Mouse (Mus musculus) neural tube, embryonic 14.5 days (tissue): ENCODE data around the gene Gm49369. TPM values are rescaled to one million over a fixed set of nuclear protein-coding genes. Genes with fewer than 3 reads are reported as not detected.

ENCODE experiments used
- ATAC-seq: fragments of 200-750 bp; cut with Nextera tagmentation; 2 replicates; pipeline ENCODE4 v1.8.0; 2017; ENCODE audit warnings: low read depth, mild to moderate bottlenecking, moderate TSS enrichment, moderate library complexity
- H3K27ac ChIP-seq: fragments of 300-500 bp; sonication (generic); 2 replicates; pipeline ENCODE4 v1.5.1; 2014; ENCODE audit warnings: low read depth, mild to moderate bottlenecking, control low read depth, low read length, moderate library complexity, mixed read lengths
- H3K27me3 ChIP-seq: fragments of 300-500 bp; sonication (generic); 2 replicates; pipeline ENCODE4 v1.6.1; 2014; ENCODE audit warnings: low read length; ENCODE audit not compliant: control insufficient read depth, insufficient read depth
- H3K36me3 ChIP-seq: fragments of 300-500 bp; sonication (generic); 2 replicates; pipeline ENCODE4 v1.6.1; 2014; ENCODE audit warnings: low read length, mixed read lengths; ENCODE audit not compliant: control insufficient read depth, insufficient read depth
- H3K4me1 ChIP-seq: fragments of 300-500 bp; sonication (generic); 2 replicates; pipeline ENCODE4 v1.6.1; 2014; ENCODE audit warnings: low read length; ENCODE audit not compliant: control insufficient read depth, insufficient read depth
- H3K4me2 ChIP-seq: fragments of 300-500 bp; sonication (generic); 2 replicates; pipeline ENCODE4 v1.6.1; 2014; ENCODE audit warnings: mild to moderate bottlenecking, low read depth, low read length, control low read depth
- H3K4me3 ChIP-seq: fragments of 300-500 bp; sonication (generic); 2 replicates; pipeline ENCODE4 v1.5.1; 2014; ENCODE audit warnings: low read depth, low read length, control low read depth, mixed read lengths
- H3K9ac ChIP-seq: fragments of 300-500 bp; sonication (generic); replicated peaks from 2 replicates; pipeline ENCODE4 v1.6.1; 2014; ENCODE audit warnings: low read depth, mild to moderate bottlenecking, control low read depth, low read length, mixed read lengths
- H3K9me3 ChIP-seq: fragments of 300-500 bp; sonication (generic); 2 replicates; pipeline ENCODE4 v1.6.1; 2016; ENCODE audit warnings: low read length; ENCODE audit not compliant: control insufficient read depth
- WGBS: fragments of 180-500 bp; shearing (Covaris S2); extraction: QIAGEN DNeasy Blood & Tissue Kit; methylation state at CpG from one replicate; pipeline ENCODE4 v1.1.7; 2014; 5-methylcytosine and 5-hydroxymethylcytosine counted together
- polyA plus RNA-seq: library from polyadenylated mRNA; unstranded; fragments of >200 nt; fragmentation: Nextera tagmentation; extraction: Ambion mirVana; gene quantifications from 2 replicates; pipeline ENCODE4 v1.2.1, GENCODE M21; 2014

Gm49369 gene
- polyA plus RNA-seq, 1 experiment from 2014 or later: 2.9 TPM

GRCm38 (mm10) chr7:142371398-142371767 lies 11.1 kb downstream of the Gm49369 start:
- 29% methylated on average over 11 of the region's 11 CpGs for WGBS
- H3K27ac ChIP-seq: no peak overlapping the region
- H3K9me3 ChIP-seq: no peaks in the 10 kb centered on the region
- peak overlapping the region; percentile 33 for H3K4me3 ChIP-seq
- H3K4me2 ChIP-seq: peak overlapping the region; percentile 53
- ATAC-seq: no peak
- no peaks in the 10 kb centered on the region for H3K4me1 ChIP-seq
- no peak overlapping the region for H3K9ac ChIP-seq
- H3K27me3 ChIP-seq: peaks cover 22% of the 10 kb centered on the region
- peaks cover 7% of the 10 kb centered on the region; the same call in 1 of the 2 replicates for H3K36me3 ChIP-seq

- Histone ChIP-seq H3K27ac (no peak overlapping the region), H3K9me3 (no peaks in the 10 kb centered on the region), H3K4me3 (no peak overlapping the region), H3K27me3 (peaks cover 22% of the 10 kb centered on the region), H3K4me2 (no peak overlapping the region), H3K4me1 (no peaks in the 10 kb centered on the region), H3K9ac (no peak overlapping the region), H3K36me3 (peaks cover 2% of the 10 kb centered on the region; the same call in 1 of the 2 replicates)
- WGBS: 85% methylated on average over 18 of the region's 18 CpGs
- no peak for ATAC-seq
Observed at GRCm38 (mm10) chr7:142370937-142371336, 11.5 kb downstream of the Gm49369 start.

GRCm38 (mm10) chr7:142369820-142370219 lies 12.6 kb downstream of the Gm49369 start:
- Histone ChIP-seq H3K9ac (no peak overlapping the region), H3K4me3 (no peak overlapping the region), H3K27ac (no peak overlapping the region), H3K27me3 (peaks cover 22% of the 10 kb centered on the region), H3K36me3 (no peaks in the 10 kb centered on the region), H3K4me1 (no peaks in the 10 kb centered on the region), H3K4me2 (no peak overlapping the region), H3K9me3 (no peaks in the 10 kb centered on the region)
- no peak for ATAC-seq
- 62% methylated on average over 6 of the region's 6 CpGs for WGBS

GRCm38 (mm10) chr7:142368856-142369255 lies 13.6 kb downstream of the Gm49369 start:
- no peaks in the 10 kb centered on the region for H3K36me3 ChIP-seq
- no peak overlapping the region for H3K27ac ChIP-seq
- H3K4me3 ChIP-seq: no peak overlapping the region
- no peak overlapping the region for H3K4me2 ChIP-seq
- no peak for ATAC-seq
- H3K9ac ChIP-seq: no peak overlapping the region
- H3K9me3 ChIP-seq: no peaks in the 10 kb centered on the region
- H3K27me3 ChIP-seq: peaks cover 22% of the 10 kb centered on the region
- WGBS: 91% methylated on average over 2 of the region's 2 CpGs
- no peaks in the 10 kb centered on the region for H3K4me1 ChIP-seq

- Histone ChIP-seq H3K4me1 (no peaks in the 10 kb centered on the region), H3K36me3 (no peaks in the 10 kb centered on the region), H3K4me3 (no peak overlapping the region), H3K9ac (no peak overlapping the region), H3K27ac (no peak overlapping the region), H3K27me3 (no peaks in the 10 kb centered on the region), H3K9me3 (no peaks in the 10 kb centered on the region), H3K4me2 (no peak overlapping the region)
- 75% methylated on average over 4 of the region's 4 CpGs for WGBS
- ATAC-seq: no peak
Observed at GRCm38 (mm10) chr7:142363107-142363506, 19.4 kb downstream of the Gm49369 start.

GRCm38 (mm10) chr7:142360743-142361142 lies 21.7 kb downstream of the Gm49369 start:
- no peak for ATAC-seq

GRCm38 (mm10) chr7:142359129-142359528 lies 23.3 kb downstream of the Gm49369 start:
- H3K36me3 ChIP-seq: no peaks in the 10 kb centered on the region
- no peak for ATAC-seq
- no peak overlapping the region for H3K4me3 ChIP-seq
- H3K27ac ChIP-seq: no peak overlapping the region
- no peaks in the 10 kb centered on the region for H3K27me3 ChIP-seq
- 83% methylated on average over 8 of the region's 8 CpGs for WGBS
- no peak overlapping the region for H3K9ac ChIP-seq
- H3K4me1 ChIP-seq: no peaks in the 10 kb centered on the region
- no peaks in the 10 kb centered on the region for H3K9me3 ChIP-seq
- no peak overlapping the region for H3K4me2 ChIP-seq

More at GRCm38 (mm10) chr7:142360743-142361142, 21.7 kb downstream of the Gm49369 start:
- H3K4me2 ChIP-seq: no peak overlapping the region
- H3K9ac ChIP-seq: no peak overlapping the region
- H3K4me1 ChIP-seq: no peaks in the 10 kb centered on the region
- H3K27me3 ChIP-seq: no peaks in the 10 kb centered on the region
- no peak overlapping the region for H3K4me3 ChIP-seq
- no peaks in the 10 kb centered on the region for H3K36me3 ChIP-seq
- H3K27ac ChIP-seq: no peak overlapping the region
- no peaks in the 10 kb centered on the region for H3K9me3 ChIP-seq

- H3K9ac ChIP-seq: no peak overlapping the region
Observed at GRCm38 (mm10) chr7:142357566-142357965, 24.9 kb downstream of the Gm49369 start.

GRCm38 (mm10) chr7:142354661-142355233 lies 27.7 kb downstream of the Gm49369 start:
- Histone ChIP-seq H3K4me3 (no peak overlapping the region), H3K36me3 (no peaks in the 10 kb centered on the region), H3K4me1 (no peaks in the 10 kb centered on the region), H3K4me2 (no peak overlapping the region), H3K27me3 (no peaks in the 10 kb centered on the region), H3K9ac (no peak overlapping the region), H3K9me3 (no peaks in the 10 kb centered on the region), H3K27ac (no peak overlapping the region)
- ATAC-seq: no peak
- WGBS: 87% methylated on average over 8 of the region's 8 CpGs

More at GRCm38 (mm10) chr7:142357566-142357965, 24.9 kb downstream of the Gm49369 start:
- WGBS: 84% methylated on average over 3 of the region's 3 CpGs
- Histone ChIP-seq H3K27me3 (no peaks in the 10 kb centered on the region), H3K36me3 (no peaks in the 10 kb centered on the region), H3K4me3 (no peak overlapping the region), H3K4me2 (no peak overlapping the region), H3K27ac (no peak overlapping the region), H3K4me1 (no peaks in the 10 kb centered on the region), H3K9me3 (no peaks in the 10 kb centered on the region)
- ATAC-seq: no peak
